ENCODE assay signal across 22 mouse cellular contexts in genomic region chr3:123369161-123369560, GRCm38 (mm10). TPM values are rescaled to one million over a fixed set of nuclear protein-coding genes. Genes with fewer than 3 reads are reported as not detected.
DNase-seq lines count a peak whose midpoint lies in the region; ATAC-seq lines count a peak whose summit lies in the region.
"Had no signal": no experiment of that assay in that cellular context is flagged by ENCODE, and none has a peak within 500 bp of the region (broad histone marks: within the 10 kb centered on the region; RNA-seq: fewer than 3 reads in every experiment).

No protein-coding gene starts in this region.

- intact Hi-C loops in gastrocnemius, postnatal 14 days (cut with DNase I; ENCODE audit: low total_unique reads), result no loop called here

- no peak overlapping the region for H3K9ac ChIP-seq in liver, embryonic 12.5 days
- H3K9ac ChIP-seq in liver, embryonic 11.5 days (ENCODE audit: low read depth, low read length), result no peak overlapping the region
- H3K9ac ChIP-seq: embryonic facial prominence, embryonic 15.5 days; neural tube, embryonic 15.5 days had no signal

- no peaks in the 10 kb centered on the region for H3K9me3 ChIP-seq in liver, embryonic 12.5 days (replicated peaks)
- no peaks in the 10 kb centered on the region for H3K9me3 ChIP-seq in liver, embryonic 11.5 days (ENCODE audit: control insufficient read depth, low read length)
- H3K9me3 ChIP-seq: embryonic facial prominence, embryonic 15.5 days; neural tube, embryonic 15.5 days had no signal

- H3K36me3 ChIP-seq in liver, embryonic 12.5 days, result peaks cover 65% of the 10 kb centered on the region
- H3K36me3 ChIP-seq in liver, embryonic 11.5 days (ENCODE audit: control insufficient read depth, insufficient read depth, low read length), result peaks cover 7% of the 10 kb centered on the region; the same call in 1 of the 2 replicates

- no peak overlapping the region for H3K4me2 ChIP-seq in liver, embryonic 12.5 days
- H3K4me2 ChIP-seq in liver, embryonic 11.5 days, result no peak overlapping the region
- H3K4me2 ChIP-seq: embryonic facial prominence, embryonic 15.5 days; heart, embryonic 11.5 days; midbrain, embryonic 11.5 days; neural tube, embryonic 15.5 days had no signal

- ATAC-seq in liver, embryonic 12.5 days, result 0 out of 2 replicates have a peak, but pooled peaks have one; percentile 27
- ATAC-seq in liver, embryonic 11.5 days (replicated peaks; ENCODE audit: low FRiP score), result no peak
- no peak for ATAC-seq in activated CD4-positive, CD25-positive, alpha-beta regulatory T cell, adult 4 months
- ATAC-seq: forebrain, embryonic 14.5 days had no signal

- no peaks in the 10 kb centered on the region for H3K4me1 ChIP-seq in liver, embryonic 12.5 days
- no peaks in the 10 kb centered on the region for H3K4me1 ChIP-seq in liver, embryonic 11.5 days (replicated peaks; ENCODE audit: control insufficient read depth, insufficient read depth, low read length)
- H3K4me1 ChIP-seq: embryonic facial prominence, embryonic 15.5 days; neural tube, embryonic 15.5 days had no signal

- H3K4me3 ChIP-seq in liver, embryonic 12.5 days, result no peak overlapping the region
- H3K4me3 ChIP-seq in liver, embryonic 11.5 days (ENCODE audit: low read depth, low read length), result no peak overlapping the region
- H3K4me3 ChIP-seq: embryonic facial prominence, embryonic 15.5 days; neural tube, embryonic 15.5 days had no signal

- H3K27me3 ChIP-seq in liver, embryonic 12.5 days (replicated peaks), result no peaks in the 10 kb centered on the region
- H3K27me3 ChIP-seq in liver, embryonic 11.5 days (replicated peaks; ENCODE audit: control insufficient read depth, insufficient read depth, low read length), result no peaks in the 10 kb centered on the region
- H3K27me3 ChIP-seq: CH12.LX; embryonic facial prominence, embryonic 15.5 days; neural tube, embryonic 15.5 days had no signal

- peak; percentile 14 for DNase-seq in gastrocnemius, postnatal 14 days
- DNase-seq in gastrocnemius, postnatal 10 days, result no peak
- DNase-seq in liver, embryonic 11.5 days (ENCODE audit: low spot score), result no peak
- DNase-seq in ZHBTc4 (ENCODE audit: low read depth, low spot score), result peak; percentile 63
- DNase-seq in spleen, adult 12 weeks (ENCODE audit: low spot score), result no peak
- DNase-seq: adrenal gland, postnatal 14 days; B cell, adult 2 months; cerebellum, adult 8-10 months; cerebellum, postnatal 36 days; embryo, embryonic 11 days; kidney, adult 2 months; kidney, postnatal 10 days; lung, adult 18-20 months; lung, postnatal 10 days had no signal

- H3K27ac ChIP-seq in liver, embryonic 12.5 days, result no peak overlapping the region
- no peak overlapping the region for H3K27ac ChIP-seq in liver, embryonic 11.5 days (ENCODE audit: low read depth, low read length)
- H3K27ac ChIP-seq: embryonic facial prominence, embryonic 15.5 days; neural tube, embryonic 15.5 days had no signal

- 84% methylated on average over 12 of the region's 12 CpGs for WGBS in liver, embryonic 12.5 days (ENCODE audit: insufficient replicate concordance)
- WGBS in liver, embryonic 11.5 days, result 89% methylated on average over 12 of the region's 12 CpGs

RNA-seq across cellular contexts. Expression of gene Mettl14, which starts 16.7 kb away (rescaled TPM):
- total RNA-seq in gastrocnemius, postnatal 14 days (2021), result 10 to 100 TPM in 1 of 2 experiments, 1 to 10 TPM in 1; 9.5 to 10.4 TPM
- total RNA-seq in gastrocnemius, postnatal 10 days (2021), result 10 to 100 TPM in 1 of 2 experiments, 1 to 10 TPM in 1; 9.8 to 11.5 TPM
- polyA plus RNA-seq in liver, embryonic 12.5 days (2016; fragmentation: Nextera tagmentation; extraction: Ambion mirVana), result 12.7 and 13.4 TPM in 2 replicates
- polyA plus RNA-seq in liver, embryonic 11.5 days (2014; fragmentation: Nextera tagmentation; extraction: Ambion mirVana), result 17.9 and 18.2 TPM in 2 replicates
- 10 to 100 TPM; 13.5 to 20.8 TPM for polyA plus RNA-seq in activated CD4-positive, CD25-positive, alpha-beta regulatory T cell, adult 4 months (2017; shearing (Covaris generic))

Comparison
In these comparisons a context has a peak if more than half of its experiments do, and no peak if none do; other contexts are left out.
1. DNase-seq: peak in gastrocnemius, postnatal 14 days (single experiment) and ZHBTc4 (single experiment); none in gastrocnemius, postnatal 10 days (single experiment), liver, embryonic 11.5 days (single experiment) and spleen, adult 12 weeks (single experiment).